In genomic region chr8:84985684-84986378, GRCm38 (mm10) we compare ENCODE assay signal across 8 mouse cellular contexts. TPM values are rescaled to one million over a fixed set of nuclear protein-coding genes. Genes with fewer than 3 reads are reported as not detected.
A peak's percentile ranks its signal among the peaks of the same experiment; 100 is the strongest.
DNase-seq lines count a peak whose midpoint lies in the region; ATAC-seq and TF ChIP-seq lines count a peak whose summit lies in the region.

No protein-coding gene starts in this region.

- under 1% methylated on average over 50 of the region's 53 CpGs for WGBS in hindbrain, embryonic 12.5 days

- peaks cover 11 to 58% of the 10 kb centered on the region in 2 experiments for H3K4me1 ChIP-seq in MEL (ENCODE audit: control insufficient read depth in 1 of 2, insufficient read depth in 2 of 2, low read length in 2 of 2)
- peaks cover 43% of the 10 kb centered on the region for H3K4me1 ChIP-seq in hindbrain, embryonic 12.5 days

- peak; percentile 96 for DNase-seq in MEL (ENCODE audit: low read depth, low spot score)
- DNase-seq in cerebellum, adult 8-10 months = peak; percentile 90
- DNase-seq in frontal cortex, postnatal 10 days (ENCODE audit: low spot score in 2 of 2) = peak; percentile 90 to 91
- peak; percentile 76 to 91 for DNase-seq in layer of hippocampus, postnatal 25 days (ENCODE audit: extremely low spot score in 1 of 2, low spot score in 1 of 2)
- DNase-seq in lung, postnatal 14 days = peak; percentile 94
- peak; percentile 98 for DNase-seq in right cerebral cortex, adult 18-20 months
- peak; percentile 82 for DNase-seq in urinary bladder, adult 2 months (ENCODE audit: low spot score)

- TF ChIP-seq RAD21 in MEL (IDR thresholded peaks at IDR 0.05; ENCODE audit: low read depth, low read length) = no peak

- peak; percentile 27 to 32; a peak in 2 of 4 replicates for TF ChIP-seq EP300 in MEL (IDR thresholded peaks at IDR 0.05; ENCODE audit: low read depth in 1 of 2, low read length in 2 of 2)

- H3K79me2 ChIP-seq in MEL (ENCODE audit: control insufficient read depth, insufficient read depth, low read length, poor library complexity) = peaks cover 6% of the 10 kb centered on the region; the same call in 1 of the 2 replicates

- H3K4me2 ChIP-seq in hindbrain, embryonic 12.5 days (replicated peaks) = peak overlapping the region; percentile 94

- H3K27me3 ChIP-seq in MEL (ENCODE audit: control insufficient read depth in 1 of 2, insufficient read depth in 2 of 2, low read length in 2 of 2) = no peaks in the 10 kb centered on the region
- H3K27me3 ChIP-seq in hindbrain, embryonic 12.5 days = peaks cover 71% of the 10 kb centered on the region

- peak overlapping the region; percentile 91 for H3K27ac ChIP-seq in MEL (ENCODE audit: control insufficient read depth, low read depth, low read length)
- no peak overlapping the region for H3K27ac ChIP-seq in hindbrain, embryonic 12.5 days

- no peak for ATAC-seq in hindbrain, embryonic 12.5 days (ENCODE audit: low FRiP score)

- no peaks in the 10 kb centered on the region for H3K9me3 ChIP-seq in MEL (replicated peaks; ENCODE audit: insufficient read depth, low read length)
- H3K9me3 ChIP-seq in hindbrain, embryonic 12.5 days (replicated peaks) = no peaks in the 10 kb centered on the region

- peak overlapping the region; percentile 61 to 65 for H3K4me3 ChIP-seq in MEL (ENCODE audit: control insufficient read depth in 1 of 2, insufficient read depth in 1 of 2, low read depth in 2 of 2, low read length in 2 of 2)
- peak overlapping the region; percentile 44 for H3K4me3 ChIP-seq in hindbrain, embryonic 12.5 days

- peak overlapping the region; percentile 88 for H3K9ac ChIP-seq in MEL (ENCODE audit: control insufficient read depth, low read depth, low read length, poor library complexity, severe bottlenecking)
- H3K9ac ChIP-seq in hindbrain, embryonic 12.5 days = peak overlapping the region; percentile 44

- H3K36me3 ChIP-seq in MEL (ENCODE audit: control insufficient read depth in 1 of 2, insufficient read depth in 2 of 2, low read length in 2 of 2) = peaks cover 0 to 50% of the 10 kb centered on the region in 2 experiments; a peak in 2 of 4 replicates
- H3K36me3 ChIP-seq in hindbrain, embryonic 12.5 days = no peaks in the 10 kb centered on the region

- TF ChIP-seq POLR2A in MEL (IDR thresholded peaks at IDR 0.05; ENCODE audit: control insufficient read depth in 1 of 2, insufficient read depth in 1 of 2, low read depth in 1 of 2, low read length in 2 of 2, poor library complexity in 1 of 2) = peak; percentile 18 to 70

- no peak for TF ChIP-seq CTCF in MEL (IDR thresholded peaks at IDR 0.05 in 2 of 3, conservative IDR thresholded peaks at IDR 0.05 in 1 of 3; ENCODE audit: control insufficient read depth in 1 of 3, insufficient read depth in 1 of 3, low read depth in 2 of 3, low read length in 3 of 3, poor library complexity in 1 of 3, severe bottlenecking in 1 of 3)

TF ChIP-seq in MEL, 35 proteins besides CTCF, POLR2A, EP300 and RAD21:
- TF ChIP-seq NRF1 (IDR thresholded peaks at IDR 0.05; ENCODE audit: insufficient read depth, low read depth, low read length, poor library complexity, severe bottlenecking) (peak; percentile 63), HCFC1 (IDR thresholded peaks at IDR 0.05; ENCODE audit: low read depth, low read length) (peak; percentile 27), POLR2AphosphoS5 (IDR thresholded peaks at IDR 0.05; ENCODE audit: borderline replicate concordance, low read depth, low read length) (peak; percentile 47; the same call in 1 of the 2 replicates), MAFK (IDR thresholded peaks at IDR 0.05; ENCODE audit: borderline replicate concordance, low read depth, low read length) (no peak), JUND (IDR thresholded peaks at IDR 0.05; ENCODE audit: low read depth, low read length) (no peak), NELFE (IDR thresholded peaks at IDR 0.05; ENCODE audit: low read depth, low read length) (peak; percentile 62), MYC (IDR thresholded peaks at IDR 0.05; ENCODE audit: low read depth, low read length) (peak; percentile 76; the same call in 1 of the 2 replicates), TCF12 (IDR thresholded peaks at IDR 0.05; ENCODE audit: low read depth, low read length) (0 out of 2 replicates have a peak, but pooled peaks have one; percentile 21), USF2 (IDR thresholded peaks at IDR 0.05; ENCODE audit: borderline replicate concordance in 1 of 2, insufficient read depth in 1 of 2, low read depth in 1 of 2, low read length in 2 of 2) (no peak), USF1 (IDR thresholded peaks at IDR 0.05; ENCODE audit: low read depth, low read length) (0 out of 2 replicates have a peak, but pooled peaks have one; percentile 4), ZMIZ1 (IDR thresholded peaks at IDR 0.05; ENCODE audit: low read depth, low read length) (0 out of 2 replicates have a peak, but pooled peaks have one; percentile 44), RCOR1 (IDR thresholded peaks at IDR 0.05; ENCODE audit: low read depth, low read length) (no peak), KAT2A (conservative IDR thresholded peaks at IDR 0.05; ENCODE audit: low read depth, low read length) (no peak; the same call in 1 of the 2 replicates), ELF1 (IDR thresholded peaks at IDR 0.05; ENCODE audit: low read depth, low read length) (peak; percentile 43; the same call in 1 of the 2 replicates), SMC3 (IDR thresholded peaks at IDR 0.05; ENCODE audit: low read depth, low read length) (no peak), ETS1 (IDR thresholded peaks at IDR 0.05; ENCODE audit: low read depth, low read length) (peak; percentile 46; the same call in 1 of the 2 replicates), E2F4 (IDR thresholded peaks at IDR 0.05; ENCODE audit: borderline replicate concordance, low read depth, low read length) (no peak), GABPA (IDR thresholded peaks at IDR 0.05; ENCODE audit: low read depth, low read length) (no peak), MAZ (IDR thresholded peaks at IDR 0.05; ENCODE audit: low read depth, low read length) (peak; percentile 89), MXI1 (IDR thresholded peaks at IDR 0.05; ENCODE audit: low read depth, low read length) (peak; percentile 96), MEF2A (IDR thresholded peaks at IDR 0.05; ENCODE audit: extremely low read depth, insufficient replicate concordance, low read depth, low read length, poor library complexity, severe bottlenecking) (0 out of 2 replicates have a peak, but pooled peaks have one; percentile 26), MAX (IDR thresholded peaks at IDR 0.05; ENCODE audit: low read length) (peak; percentile 90), POLR2AphosphoS2 (IDR thresholded peaks at IDR 0.05; ENCODE audit: low read length) (peak; percentile 35; the same call in 1 of the 2 replicates), SIN3A (IDR thresholded peaks at IDR 0.05; ENCODE audit: low read length) (peak; percentile 89), BHLHE40 (IDR thresholded peaks at IDR 0.05; ENCODE audit: borderline replicate concordance, low read depth, low read length) (0 out of 2 replicates have a peak, but pooled peaks have one; percentile 18)
TF ChIP-seq in MEL: peak in this region for 17.

RNA-seq across cellular contexts. Expression of gene Hook2, which starts 4.6 kb away (rescaled TPM):
- 10.5 and 11.5 TPM in 2 replicates for total RNA-seq in MEL (2012; rRNA removed)
- 10 to 100 TPM in 1 of 2 experiments, not detected in 1; 17.5 TPM for polyA plus RNA-seq in MEL (2012; ENCODE audit: insufficient read depth in 1 of 2, insufficient read length in 2 of 2, low read depth in 1 of 2, low replicate concordance in 2 of 2, missing spikeins in 1 of 2)
- 16.3 and 18.7 TPM in 2 replicates for polyA plus RNA-seq in hindbrain, embryonic 12.5 days (2016; fragmentation: Nextera tagmentation; extraction: Ambion mirVana)
- total RNA-seq in layer of hippocampus, postnatal 25 days (2021) = 1 to 10 TPM; 7.6 to 9.3 TPM
- polyA plus RNA-seq in urinary bladder, adult 2 months (2012; rRNA removed) = 26.9 and 28.5 TPM in 2 replicates

RNA-seq across cellular contexts. Expression of gene Junb, which starts 7.3 kb away (rescaled TPM):
- total RNA-seq in MEL (2012; rRNA removed) = 49.6 and 72.7 TPM in 2 replicates
- 10 to 100 TPM in 1 of 2 experiments, not detected in 1; 41.6 TPM for polyA plus RNA-seq in MEL (2012; ENCODE audit: insufficient read depth in 1 of 2, insufficient read length in 2 of 2, low read depth in 1 of 2, low replicate concordance in 2 of 2, missing spikeins in 1 of 2)
- 6.0 and 7.5 TPM in 2 replicates for polyA plus RNA-seq in hindbrain, embryonic 12.5 days (2016; fragmentation: Nextera tagmentation; extraction: Ambion mirVana)
- total RNA-seq in layer of hippocampus, postnatal 25 days (2021) = 10 to 100 TPM; 67.9 to 68.8 TPM
- polyA plus RNA-seq in urinary bladder, adult 2 months (2012; rRNA removed) = 97.4 and 121 TPM in 2 replicates

RNA-seq across cellular contexts. Expression of gene Rnaseh2a, which starts 16.3 kb away (rescaled TPM):
- 105 TPM in 2 replicates for total RNA-seq in MEL (2012; rRNA removed)
- 100 to 1,000 TPM in 1 of 2 experiments, not detected in 1; 109 TPM for polyA plus RNA-seq in MEL (2012; ENCODE audit: insufficient read depth in 1 of 2, insufficient read length in 2 of 2, low read depth in 1 of 2, low replicate concordance in 2 of 2, missing spikeins in 1 of 2)
- 77.4 and 77.9 TPM in 2 replicates for polyA plus RNA-seq in hindbrain, embryonic 12.5 days (2016; fragmentation: Nextera tagmentation; extraction: Ambion mirVana)
- total RNA-seq in layer of hippocampus, postnatal 25 days (2021) = 10 to 100 TPM; 37.1 to 41.5 TPM
- polyA plus RNA-seq in urinary bladder, adult 2 months (2012; rRNA removed) = 49.4 and 49.5 TPM in 2 replicates

RNA-seq across cellular contexts. Expression of gene Prdx2, which starts 16.4 kb away (rescaled TPM):
- 502 and 643 TPM in 2 replicates for total RNA-seq in MEL (2012; rRNA removed)
- polyA plus RNA-seq in MEL (2012; ENCODE audit: insufficient read depth in 1 of 2, insufficient read length in 2 of 2, low read depth in 1 of 2, low replicate concordance in 2 of 2, missing spikeins in 1 of 2) = 100 to 1,000 TPM; 679 to 773 TPM
- 1,088 and 1,187 TPM in 2 replicates for polyA plus RNA-seq in hindbrain, embryonic 12.5 days (2016; fragmentation: Nextera tagmentation; extraction: Ambion mirVana)
- total RNA-seq in layer of hippocampus, postnatal 25 days (2021) = 100 to 1,000 TPM; 335 to 353 TPM
- 215 and 231 TPM in 2 replicates for polyA plus RNA-seq in urinary bladder, adult 2 months (2012; rRNA removed)

RNA-seq across cellular contexts. Expression of gene Gm49661, which starts 16.6 kb away (rescaled TPM):
- total RNA-seq in MEL (2012; rRNA removed) = 3.9 and 4.7 TPM in 2 replicates
- polyA plus RNA-seq in MEL (2012; ENCODE audit: insufficient read depth in 1 of 2, insufficient read length in 2 of 2, low read depth in 1 of 2, low replicate concordance in 2 of 2, missing spikeins in 1 of 2) = not detected
- polyA plus RNA-seq in hindbrain, embryonic 12.5 days (2016; fragmentation: Nextera tagmentation; extraction: Ambion mirVana) = not detected in 2 replicates
- not detected for total RNA-seq in layer of hippocampus, postnatal 25 days (2021)
- polyA plus RNA-seq in urinary bladder, adult 2 months (2012; rRNA removed) = not detected in 2 replicates
